Mouse (Mus musculus): ENCODE results near the gene Edc4.

The Edc4 gene

GRCm38 (mm10) chr8:105937496-105938305 is 57.0 kb downstream of the Edc4 start:
- in situ Hi-C loops (cut with MboI; ENCODE audit: low sequenced_read_pairs) = no loop called here

GRCm38 (mm10) chr8:105938306-105938669 is 57.6 kb downstream of the Edc4 start, which contains the start of gene Psmb10:
Gene Psmb10, minus strand, starts transcription at chr8:105938444.
- in situ Hi-C loops (cut with MboI; ENCODE audit: low sequenced_read_pairs) = no loop called here

DNA sequence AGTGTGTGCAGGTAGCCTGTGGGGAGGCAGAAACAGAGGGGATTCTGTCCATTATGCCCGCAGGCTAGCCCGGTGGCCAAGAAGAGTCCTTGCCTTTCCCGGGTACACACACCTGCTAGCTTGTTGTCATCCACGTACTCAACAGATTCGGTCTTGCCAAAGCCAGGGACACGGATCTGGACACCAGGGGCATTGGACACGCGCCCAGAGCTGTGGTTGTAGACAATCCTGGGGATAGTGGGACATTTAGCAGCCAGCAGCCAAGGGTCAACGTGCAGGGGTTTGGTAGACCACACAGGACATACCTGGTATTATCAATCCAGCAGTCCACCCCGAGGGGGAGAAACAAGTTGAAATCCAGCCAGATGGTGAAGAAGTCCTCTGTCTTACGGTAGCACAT is 61.3 kb downstream of the Edc4 start:
- in situ Hi-C loops (cut with MboI; ENCODE audit: low sequenced_read_pairs) = no loop called here

DNA sequence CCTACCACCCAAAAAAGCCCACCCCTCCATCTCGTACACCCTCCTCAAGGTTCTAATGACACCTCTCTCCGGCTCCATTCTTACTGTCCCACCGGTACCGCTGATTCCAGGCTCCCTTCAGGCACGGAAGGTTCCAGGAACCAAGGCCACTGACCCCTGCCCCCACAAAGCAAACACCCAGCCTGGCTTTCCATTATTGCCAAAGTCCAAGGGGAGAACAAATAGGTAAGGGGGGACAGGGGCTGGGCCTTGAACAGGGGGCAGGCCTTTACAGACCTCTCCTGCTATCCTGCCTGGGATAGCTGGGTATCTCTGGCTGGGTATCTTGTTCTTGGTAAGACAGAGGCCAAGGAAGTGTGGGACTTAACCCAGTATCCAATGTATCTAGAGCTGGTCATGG is 61.9 kb downstream of the Edc4 start:
- in situ Hi-C loops (cut with MboI; ENCODE audit: low sequenced_read_pairs) = no loop called here

DNA sequence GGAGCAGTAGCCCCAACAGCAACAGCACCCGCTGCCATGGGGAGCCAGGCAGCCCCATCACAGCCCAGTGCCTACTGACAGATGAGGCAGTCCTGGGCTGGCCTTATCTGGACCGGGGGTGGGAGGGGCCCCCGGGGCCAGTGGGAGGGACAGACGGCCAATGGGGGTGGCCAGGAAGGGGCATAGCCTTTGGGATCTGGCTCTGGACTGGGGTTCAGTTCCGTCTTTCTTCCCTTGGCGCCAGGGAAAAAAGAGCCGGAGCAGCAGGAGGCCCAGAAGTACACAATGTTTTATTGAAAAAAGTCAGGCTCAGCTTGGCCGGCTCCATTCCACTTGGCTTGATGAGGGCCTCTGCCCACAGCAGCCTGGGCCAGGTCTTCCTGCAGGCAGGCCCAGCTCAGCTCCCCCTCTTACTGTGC is 62.6 kb downstream of the Edc4 start, which contains the start of gene Lcat:
Gene Lcat (minus strand): TSS at position 62 of the 419 bp plus-strand sequence.
- in situ Hi-C loops (cut with MboI; ENCODE audit: low sequenced_read_pairs) = no loop called here

Data from CH12F3 (cell line).